Mouse (Mus musculus): ENCODE data around the gene Kctd2. TPM values are rescaled to one million over a fixed set of nuclear protein-coding genes. Genes with fewer than 3 reads are reported as not detected.

The Kctd2 gene
- polyA plus RNA-seq, 1 experiment from 2014 or later, result 24.5 TPM

GRCm38 (mm10) chr11:115391358-115391757, 28.6 kb upstream of the Kctd2 start:
- no peak overlapping the region for H3K4me3 ChIP-seq (ENCODE audit: low read depth, low read length)
- no peak overlapping the region for H3K27ac ChIP-seq (ENCODE audit: low read depth, low read length)
- no peaks in the 10 kb centered on the region for H3K27me3 ChIP-seq (ENCODE audit: control insufficient read depth, insufficient read depth, low read length)
- H3K9ac ChIP-seq (ENCODE audit: low read length), result no peak overlapping the region
- ATAC-seq (replicated peaks; ENCODE audit: low FRiP score) (no peak), DNase-seq (ENCODE audit: low spot score) (no peak)
- no peaks in the 10 kb centered on the region for H3K9me3 ChIP-seq (ENCODE audit: control insufficient read depth, low read length)
- H3K36me3 ChIP-seq (ENCODE audit: control insufficient read depth, insufficient read depth, low read length), result peaks cover 12% of the 10 kb centered on the region
- no peaks in the 10 kb centered on the region for H3K4me1 ChIP-seq (replicated peaks; ENCODE audit: control insufficient read depth, insufficient read depth, low read length)
- 94% methylated on average over 7 of the region's 7 CpGs for WGBS
- no peak overlapping the region for H3K4me2 ChIP-seq (ENCODE audit: low read depth, low read length, severe bottlenecking)

GRCm38 (mm10) chr11:115393721-115394325, 26.1 kb upstream of the Kctd2 start:
- Histone ChIP-seq H3K9ac (ENCODE audit: low read length) (no peak overlapping the region), H3K9me3 (ENCODE audit: control insufficient read depth, low read length) (no peaks in the 10 kb centered on the region), H3K4me2 (ENCODE audit: low read depth, low read length, severe bottlenecking) (no peak overlapping the region), H3K27me3 (ENCODE audit: control insufficient read depth, insufficient read depth, low read length) (no peaks in the 10 kb centered on the region), H3K27ac (ENCODE audit: low read depth, low read length) (no peak overlapping the region), H3K36me3 (ENCODE audit: control insufficient read depth, insufficient read depth, low read length) (peaks cover 12% of the 10 kb centered on the region), H3K4me3 (ENCODE audit: low read depth, low read length) (no peak overlapping the region), H3K4me1 (replicated peaks; ENCODE audit: control insufficient read depth, insufficient read depth, low read length) (no peaks in the 10 kb centered on the region)
- ATAC-seq (replicated peaks; ENCODE audit: low FRiP score) (no peak), DNase-seq (ENCODE audit: low spot score) (no peak)
- whole genome bisulfite sequencing, result 79% methylated on average over 34 of the region's 34 CpGs

GRCm38 (mm10) chr11:115398085-115398484, 21.8 kb upstream of the Kctd2 start:
- no peaks in the 10 kb centered on the region for H3K9me3 ChIP-seq (ENCODE audit: control insufficient read depth, low read length)
- H3K9ac ChIP-seq (ENCODE audit: low read length), result no peak overlapping the region
- DNase-seq (ENCODE audit: low spot score) (no peak), ATAC-seq (replicated peaks; ENCODE audit: low FRiP score) (no peak)
- H3K4me2 ChIP-seq (ENCODE audit: low read depth, low read length, severe bottlenecking), result no peak overlapping the region
- H3K27ac ChIP-seq (ENCODE audit: low read depth, low read length), result no peak overlapping the region
- WGBS, result 86% methylated on average over 7 of the region's 7 CpGs
- H3K4me3 ChIP-seq (ENCODE audit: low read depth, low read length), result no peak overlapping the region
- no peaks in the 10 kb centered on the region for H3K27me3 ChIP-seq (ENCODE audit: control insufficient read depth, insufficient read depth, low read length)
- no peaks in the 10 kb centered on the region; the same call in 1 of the 2 replicates for H3K4me1 ChIP-seq (replicated peaks; ENCODE audit: control insufficient read depth, insufficient read depth, low read length)
- peaks cover 4% of the 10 kb centered on the region for H3K36me3 ChIP-seq (ENCODE audit: control insufficient read depth, insufficient read depth, low read length)

- WGBS, result 71% methylated on average over 3 of the region's 3 CpGs
- H3K27ac ChIP-seq (ENCODE audit: low read depth, low read length), result no peak overlapping the region
Measured at GRCm38 (mm10) chr11:115400126-115400525, 19.8 kb upstream of the Kctd2 start.

GRCm38 (mm10) chr11:115400630-115401391, 19.1 kb upstream of the Kctd2 start:
- H3K4me3 ChIP-seq (ENCODE audit: low read depth, low read length), result no peak overlapping the region
- H3K4me1 ChIP-seq (replicated peaks; ENCODE audit: control insufficient read depth, insufficient read depth, low read length), result peaks cover 1% of the 10 kb centered on the region; the same call in 1 of the 2 replicates
- 58% methylated on average over 11 of the region's 11 CpGs for WGBS
- no peaks in the 10 kb centered on the region for H3K27me3 ChIP-seq (ENCODE audit: control insufficient read depth, insufficient read depth, low read length)
- DNase-seq (ENCODE audit: low spot score), result no peak
- H3K9me3 ChIP-seq (ENCODE audit: control insufficient read depth, low read length), result no peaks in the 10 kb centered on the region
- ATAC-seq (replicated peaks; ENCODE audit: low FRiP score), result no peak
- H3K4me2 ChIP-seq (ENCODE audit: low read depth, low read length, severe bottlenecking), result no peak overlapping the region
- no peak overlapping the region for H3K27ac ChIP-seq (ENCODE audit: low read depth, low read length)
- H3K9ac ChIP-seq (ENCODE audit: low read length), result no peak overlapping the region; the same call in 1 of the 2 replicates
- H3K36me3 ChIP-seq (ENCODE audit: control insufficient read depth, insufficient read depth, low read length), result no peaks in the 10 kb centered on the region; the same call in 1 of the 2 replicates

More at GRCm38 (mm10) chr11:115400126-115400525, 19.8 kb upstream of the Kctd2 start:
- ATAC-seq (replicated peaks; ENCODE audit: low FRiP score), result no peak
- Histone ChIP-seq H3K9me3 (ENCODE audit: control insufficient read depth, low read length) (no peaks in the 10 kb centered on the region), H3K4me2 (ENCODE audit: low read depth, low read length, severe bottlenecking) (no peak overlapping the region), H3K36me3 (ENCODE audit: control insufficient read depth, insufficient read depth, low read length) (no peaks in the 10 kb centered on the region; the same call in 1 of the 2 replicates), H3K4me3 (ENCODE audit: low read depth, low read length) (no peak overlapping the region), H3K9ac (ENCODE audit: low read length) (no peak overlapping the region), H3K27me3 (ENCODE audit: control insufficient read depth, insufficient read depth, low read length) (no peaks in the 10 kb centered on the region), H3K4me1 (replicated peaks; ENCODE audit: control insufficient read depth, insufficient read depth, low read length) (peaks cover 1% of the 10 kb centered on the region; the same call in 1 of the 2 replicates)
- DNase-seq (ENCODE audit: low spot score), result no peak

- peaks cover 7% of the 10 kb centered on the region; the same call in 1 of the 2 replicates for H3K4me1 ChIP-seq (replicated peaks; ENCODE audit: control insufficient read depth, insufficient read depth, low read length)
- ATAC-seq (replicated peaks; ENCODE audit: low FRiP score), result peak; percentile 89
Measured at GRCm38 (mm10) chr11:115403338-115404124, 16.4 kb upstream of the Kctd2 start, which contains the start of gene Mrpl58. TSS of gene Mrpl58 (plus strand) at chr11:115403752.

GRCm38 (mm10) chr11:115405723-115406122, 14.2 kb upstream of the Kctd2 start:
- Histone ChIP-seq H3K9me3 (ENCODE audit: control insufficient read depth, low read length) (no peaks in the 10 kb centered on the region), H3K4me1 (replicated peaks; ENCODE audit: control insufficient read depth, insufficient read depth, low read length) (peaks cover 21% of the 10 kb centered on the region), H3K36me3 (ENCODE audit: control insufficient read depth, insufficient read depth, low read length) (no peaks in the 10 kb centered on the region; the same call in 1 of the 2 replicates), H3K27me3 (ENCODE audit: control insufficient read depth, insufficient read depth, low read length) (no peaks in the 10 kb centered on the region), H3K9ac (ENCODE audit: low read length) (no peak overlapping the region), H3K27ac (ENCODE audit: low read depth, low read length) (no peak overlapping the region), H3K4me2 (ENCODE audit: low read depth, low read length, severe bottlenecking) (no peak overlapping the region), H3K4me3 (ENCODE audit: low read depth, low read length) (no peak overlapping the region)
- WGBS, result 95% methylated on average over 6 of the region's 6 CpGs
- DNase-seq (ENCODE audit: low spot score) (no peak), ATAC-seq (replicated peaks; ENCODE audit: low FRiP score) (no peak)

More at GRCm38 (mm10) chr11:115403338-115404124, 16.4 kb upstream of the Kctd2 start, which contains the start of gene Mrpl58:
- Histone ChIP-seq H3K4me3 (ENCODE audit: low read depth, low read length) (peak within 1 kb of the TSS; percentile 84), H3K27ac (ENCODE audit: low read depth, low read length) (peak within 1 kb of the TSS; percentile 87), H3K9ac (ENCODE audit: low read length) (peak within 1 kb of the TSS; percentile 97), H3K36me3 (ENCODE audit: control insufficient read depth, insufficient read depth, low read length) (no peaks in the 10 kb centered on the region; the same call in 1 of the 2 replicates), H3K9me3 (ENCODE audit: control insufficient read depth, low read length) (no peaks in the 10 kb centered on the region), H3K27me3 (ENCODE audit: control insufficient read depth, insufficient read depth, low read length) (no peaks in the 10 kb centered on the region), H3K4me2 (ENCODE audit: low read depth, low read length, severe bottlenecking) (peak within 1 kb of the TSS; percentile 50)
- 3% methylated on average over 50 of the region's 50 CpGs for WGBS
- DNase-seq (ENCODE audit: low spot score), result peak; percentile 90

- Histone ChIP-seq H3K9ac (ENCODE audit: low read length) (no peak overlapping the region), H3K27ac (ENCODE audit: low read depth, low read length) (no peak overlapping the region), H3K4me3 (ENCODE audit: low read depth, low read length) (no peak overlapping the region), H3K4me2 (ENCODE audit: low read depth, low read length, severe bottlenecking) (no peak overlapping the region), H3K36me3 (ENCODE audit: control insufficient read depth, insufficient read depth, low read length) (no peaks in the 10 kb centered on the region; the same call in 1 of the 2 replicates), H3K27me3 (ENCODE audit: control insufficient read depth, insufficient read depth, low read length) (no peaks in the 10 kb centered on the region), H3K4me1 (replicated peaks; ENCODE audit: control insufficient read depth, insufficient read depth, low read length) (peaks cover 32% of the 10 kb centered on the region), H3K9me3 (ENCODE audit: control insufficient read depth, low read length) (no peaks in the 10 kb centered on the region)
- no peak for DNase-seq (ENCODE audit: low spot score)
- no peak for ATAC-seq (replicated peaks; ENCODE audit: low FRiP score)
- 95% methylated on average over 17 of the region's 17 CpGs for WGBS
Measured at GRCm38 (mm10) chr11:115406858-115407401, 13.0 kb upstream of the Kctd2 start.
